Mouse (Mus musculus): Measurements from ENCODE around the gene Ndufa3.
"Not testable (repeated sequence)": the region's sequence is repeated elsewhere in the genome, so short reads cannot be mapped to it uniquely, and the experiment has no call there.

Gene Ndufa3

GRCm38 (mm10) chr7:3617242-3617995 lies at the start of gene Ndufa3:
TSS of gene Ndufa3 (plus strand) at chr7:3617373.
- DNase-seq: peak; percentile 90 to 95

GRCm38 (mm10) chr7:3569725-3570124 lies 47.4 kb upstream of the Ndufa3 start:
- DNase-seq: no peak

- not testable (repeated sequence) for DNase-seq
These were observed 46.6 kb upstream of the Ndufa3 start for GRCm38 (mm10) chr7:3570580-3570979.

GRCm38 (mm10) chr7:3571847-3572246 lies 45.3 kb upstream of the Ndufa3 start:
- DNase-seq: no peak

- no peak for DNase-seq
These were observed 43.0 kb upstream of the Ndufa3 start for GRCm38 (mm10) chr7:3574216-3574615.

GRCm38 (mm10) chr7:3576354-3577124 lies 40.6 kb upstream of the Ndufa3 start:
- no peak for DNase-seq

- no peak for DNase-seq
These were observed 39.0 kb upstream of the Ndufa3 start for GRCm38 (mm10) chr7:3578196-3578595.

GRCm38 (mm10) chr7:3578952-3579546 lies 38.1 kb upstream of the Ndufa3 start:
- DNase-seq: no peak

GRCm38 (mm10) chr7:3580029-3580428 lies 37.1 kb upstream of the Ndufa3 start:
- DNase-seq: no peak

- DNase-seq: no peak
These were observed 31.4 kb upstream of the Ndufa3 start for GRCm38 (mm10) chr7:3585763-3586162.

- DNase-seq: no peak
These were observed 30.9 kb upstream of the Ndufa3 start for GRCm38 (mm10) chr7:3586255-3586654.

- DNase-seq: no peak
These were observed 29.9 kb upstream of the Ndufa3 start for GRCm38 (mm10) chr7:3587292-3587691.

GRCm38 (mm10) chr7:3590550-3590949 lies 26.6 kb upstream of the Ndufa3 start:
- DNase-seq: no peak

GRCm38 (mm10) chr7:3591534-3591933 lies 25.6 kb upstream of the Ndufa3 start:
- DNase-seq: no peak

GRCm38 (mm10) chr7:3593855-3594254 lies 23.3 kb upstream of the Ndufa3 start:
- no peak for DNase-seq

- no peak for DNase-seq
These were observed 22.5 kb upstream of the Ndufa3 start for GRCm38 (mm10) chr7:3594686-3595085.

GRCm38 (mm10) chr7:3595146-3595545 lies 22.0 kb upstream of the Ndufa3 start:
- no peak for DNase-seq

- DNase-seq: not testable (repeated sequence)
These were observed 19.4 kb upstream of the Ndufa3 start for GRCm38 (mm10) chr7:3597755-3598154.

GRCm38 (mm10) chr7:3601119-3601518 lies 16.1 kb upstream of the Ndufa3 start:
- peak; percentile 56 to 57 for DNase-seq

GRCm38 (mm10) chr7:3606798-3607197 lies 10.4 kb upstream of the Ndufa3 start:
- no peak for DNase-seq

GRCm38 (mm10) chr7:3607391-3607790 lies 9.8 kb upstream of the Ndufa3 start:
- DNase-seq: no peak

- no peak for DNase-seq
These were observed 8.5 kb upstream of the Ndufa3 start for GRCm38 (mm10) chr7:3608668-3609067.

GRCm38 (mm10) chr7:3609082-3609481 lies 8.1 kb upstream of the Ndufa3 start:
- DNase-seq: no peak

GRCm38 (mm10) chr7:3610437-3610836 lies 6.7 kb upstream of the Ndufa3 start:
- DNase-seq: no peak
